In the genomic region with DNA sequence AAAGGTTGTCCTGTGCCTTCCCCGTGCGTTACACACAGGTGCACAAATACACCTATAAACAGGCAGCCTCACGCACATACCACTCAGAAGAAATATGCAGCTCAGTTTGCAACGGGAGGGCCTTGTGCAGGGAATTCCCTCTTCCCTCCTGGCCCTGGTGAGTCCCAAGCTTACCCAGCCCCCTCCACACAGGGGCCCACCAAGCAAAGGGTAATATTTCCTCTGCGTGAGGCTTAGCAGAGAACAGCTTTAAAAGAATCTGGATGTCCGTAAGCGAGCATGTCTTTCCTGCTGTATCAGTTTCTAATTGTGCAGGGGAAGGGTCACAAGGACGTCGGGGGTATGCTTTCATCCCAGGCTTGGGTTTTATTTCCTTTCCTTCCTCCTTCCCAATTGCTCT, we compare ENCODE assay signal across 21 mouse cellular contexts. TPM values are rescaled to one million over a fixed set of nuclear protein-coding genes. Genes with fewer than 3 reads are reported as not detected.
DNase-seq lines count a peak whose midpoint lies in the region; ATAC-seq and TF ChIP-seq lines count a peak whose summit lies in the region.
"Had no signal": no experiment of that assay in that cellular context is flagged by ENCODE, and none has a peak within 500 bp of the region (broad histone marks: within the 10 kb centered on the region; RNA-seq: fewer than 3 reads in every experiment).

No protein-coding gene starts in this region.

- intact Hi-C loops in heart, adult 2 months (cut with DNase I): no loop called here

- no peak overlapping the region for H3K4me2 ChIP-seq in forebrain, embryonic 14.5 days (ENCODE audit: low read length)
- no peak overlapping the region for H3K4me2 ChIP-seq in forebrain, embryonic 13.5 days
- no peak overlapping the region for H3K4me2 ChIP-seq in kidney, embryonic 16.5 days (replicated peaks; ENCODE audit: low read depth, low read length)
- H3K4me2 ChIP-seq in embryonic facial prominence, embryonic 11.5 days (ENCODE audit: low read depth, low read length): no peak overlapping the region
- H3K4me2 ChIP-seq: embryonic facial prominence, embryonic 15.5 days; midbrain, embryonic 13.5 days had no signal

- no peaks in the 10 kb centered on the region for H3K36me3 ChIP-seq in forebrain, embryonic 14.5 days (ENCODE audit: control insufficient read depth, insufficient read depth, low read length)
- no peaks in the 10 kb centered on the region for H3K36me3 ChIP-seq in forebrain, embryonic 13.5 days (ENCODE audit: poor library complexity, severe bottlenecking)
- no peaks in the 10 kb centered on the region for H3K36me3 ChIP-seq in kidney, embryonic 16.5 days (ENCODE audit: insufficient read depth, low read length)
- no peaks in the 10 kb centered on the region for H3K36me3 ChIP-seq in embryonic facial prominence, embryonic 11.5 days (replicated peaks; ENCODE audit: control insufficient read depth, insufficient read depth, low read depth, low read length)
- no peaks in the 10 kb centered on the region for H3K36me3 ChIP-seq in limb, embryonic 10.5 days
- no peaks in the 10 kb centered on the region for H3K36me3 ChIP-seq in heart, adult 2 months (ENCODE audit: control insufficient read depth, insufficient read depth, low read length)
- H3K36me3 ChIP-seq: embryonic facial prominence, embryonic 15.5 days; heart, embryonic 10.5 days; midbrain, embryonic 13.5 days had no signal

- ATAC-seq in forebrain, embryonic 14.5 days: no peak
- no peak for ATAC-seq in forebrain, embryonic 13.5 days
- peak; percentile 68; the same call in 1 of the 2 replicates for ATAC-seq in kidney, embryonic 16.5 days (ENCODE audit: low FRiP score, low TSS enrichment)
- peak; percentile 52; the same call in 1 of the 2 replicates for ATAC-seq in embryonic facial prominence, embryonic 11.5 days (replicated peaks; ENCODE audit: insufficient number of reproducible peaks, low FRiP score, low TSS enrichment, low read depth)
- ATAC-seq in CD4-positive, CD25-positive, alpha-beta regulatory T cell, adult 4 months: no peak
- ATAC-seq: liver, postnatal 0 days; midbrain, embryonic 13.5 days had no signal

- H3K4me3 ChIP-seq in forebrain, embryonic 14.5 days (ENCODE audit: low read depth, low read length): no peak overlapping the region
- H3K4me3 ChIP-seq in forebrain, embryonic 13.5 days: no peak overlapping the region
- H3K4me3 ChIP-seq in kidney, embryonic 16.5 days (ENCODE audit: low read length): no peak overlapping the region
- H3K4me3 ChIP-seq in embryonic facial prominence, embryonic 11.5 days (ENCODE audit: low read depth, low read length): no peak overlapping the region
- H3K4me3 ChIP-seq in limb, embryonic 10.5 days: no peak overlapping the region
- H3K4me3 ChIP-seq in heart, adult 2 months: no peak overlapping the region
- H3K4me3 ChIP-seq: embryonic facial prominence, embryonic 15.5 days; gastrocnemius, adult 2 months; heart, embryonic 10.5 days; layer of hippocampus, adult 2 months; midbrain, embryonic 13.5 days had no signal

- no peaks in the 10 kb centered on the region for H3K27me3 ChIP-seq in forebrain, embryonic 14.5 days (replicated peaks; ENCODE audit: control insufficient read depth, insufficient read depth, low read length)
- H3K27me3 ChIP-seq in forebrain, embryonic 13.5 days: no peaks in the 10 kb centered on the region
- H3K27me3 ChIP-seq in kidney, embryonic 16.5 days (ENCODE audit: insufficient read depth, low read length): no peaks in the 10 kb centered on the region
- no peaks in the 10 kb centered on the region for H3K27me3 ChIP-seq in embryonic facial prominence, embryonic 11.5 days (ENCODE audit: control insufficient read depth, insufficient read depth, low read length)
- H3K27me3 ChIP-seq in limb, embryonic 10.5 days (ENCODE audit: low read depth, poor library complexity, severe bottlenecking): no peaks in the 10 kb centered on the region
- H3K27me3 ChIP-seq in heart, adult 2 months (ENCODE audit: control insufficient read depth, insufficient read depth, low read length): no peaks in the 10 kb centered on the region
- H3K27me3 ChIP-seq: embryonic facial prominence, embryonic 15.5 days; midbrain, embryonic 13.5 days had no signal

- H3K27ac ChIP-seq in forebrain, embryonic 14.5 days (ENCODE audit: low read depth, low read length): no peak overlapping the region
- no peak overlapping the region for H3K27ac ChIP-seq in forebrain, embryonic 13.5 days
- peak overlapping the region; percentile 29; the same call in 1 of the 2 replicates for H3K27ac ChIP-seq in kidney, embryonic 16.5 days (ENCODE audit: low read length)
- H3K27ac ChIP-seq in embryonic facial prominence, embryonic 11.5 days (replicated peaks; ENCODE audit: low read depth, low read length): no peak overlapping the region; the same call in 1 of the 2 replicates
- H3K27ac ChIP-seq in limb, embryonic 10.5 days: peak overlapping the region; percentile 42
- no peak overlapping the region for H3K27ac ChIP-seq in heart, adult 2 months
- H3K27ac ChIP-seq: embryonic facial prominence, embryonic 15.5 days; gastrocnemius, adult 2 months; heart, embryonic 10.5 days; layer of hippocampus, adult 2 months; midbrain, embryonic 13.5 days had no signal

- H3K79me2 ChIP-seq in heart, adult 2 months (replicated peaks; ENCODE audit: control insufficient read depth, insufficient read depth, low read length): no peaks in the 10 kb centered on the region

- H3K4me1 ChIP-seq in forebrain, embryonic 14.5 days (ENCODE audit: control insufficient read depth, insufficient read depth, low read length): no peaks in the 10 kb centered on the region
- H3K4me1 ChIP-seq in forebrain, embryonic 13.5 days: 0 out of 2 replicates have a peak, but pooled peaks cover 16% of the 10 kb centered on the region
- H3K4me1 ChIP-seq in kidney, embryonic 16.5 days (ENCODE audit: insufficient read depth, low read length): peaks cover 25% of the 10 kb centered on the region
- peaks cover 7% of the 10 kb centered on the region for H3K4me1 ChIP-seq in embryonic facial prominence, embryonic 11.5 days (ENCODE audit: control insufficient read depth, insufficient read depth, low read length)
- peaks cover 49% of the 10 kb centered on the region for H3K4me1 ChIP-seq in limb, embryonic 10.5 days
- no peaks in the 10 kb centered on the region for H3K4me1 ChIP-seq in heart, adult 2 months (ENCODE audit: control insufficient read depth, insufficient read depth, low read length)
- H3K4me1 ChIP-seq: midbrain, embryonic 13.5 days had no signal

- H3K9me3 ChIP-seq in forebrain, embryonic 14.5 days (replicated peaks; ENCODE audit: control insufficient read depth, low read length): no peaks in the 10 kb centered on the region
- no peaks in the 10 kb centered on the region for H3K9me3 ChIP-seq in forebrain, embryonic 13.5 days (replicated peaks)
- no peaks in the 10 kb centered on the region for H3K9me3 ChIP-seq in kidney, embryonic 16.5 days (ENCODE audit: low read length)
- no peaks in the 10 kb centered on the region for H3K9me3 ChIP-seq in embryonic facial prominence, embryonic 11.5 days (replicated peaks; ENCODE audit: control insufficient read depth, low read length)
- no peaks in the 10 kb centered on the region for H3K9me3 ChIP-seq in limb, embryonic 10.5 days (replicated peaks)
- H3K9me3 ChIP-seq: embryonic facial prominence, embryonic 15.5 days; heart, embryonic 10.5 days; midbrain, embryonic 13.5 days had no signal

- WGBS in forebrain, embryonic 14.5 days: 51% methylated on average over 9 of the region's 9 CpGs
- WGBS in forebrain, embryonic 13.5 days: 53% methylated on average over 9 of the region's 9 CpGs
- 11% methylated on average over 9 of the region's 9 CpGs for WGBS in kidney, embryonic 16.5 days
- 19% methylated on average over 9 of the region's 9 CpGs for WGBS in embryonic facial prominence, embryonic 11.5 days
- 26% methylated on average over 9 of the region's 9 CpGs for WGBS in limb, embryonic 10.5 days
- WGBS in heart, adult 2 months: 59% methylated on average over 9 of the region's 9 CpGs

- peak overlapping the region; percentile 32; the same call in 1 of the 2 replicates for H3K9ac ChIP-seq in forebrain, embryonic 14.5 days (ENCODE audit: low read length)
- H3K9ac ChIP-seq in forebrain, embryonic 13.5 days: no peak overlapping the region
- no peak overlapping the region for H3K9ac ChIP-seq in kidney, embryonic 16.5 days (replicated peaks; ENCODE audit: low read length)
- H3K9ac ChIP-seq in embryonic facial prominence, embryonic 11.5 days (replicated peaks; ENCODE audit: low read length): no peak overlapping the region
- H3K9ac ChIP-seq in heart, adult 2 months (ENCODE audit: low read depth, low read length): no peak overlapping the region
- H3K9ac ChIP-seq: embryonic facial prominence, embryonic 15.5 days; liver, postnatal 0 days; midbrain, embryonic 13.5 days had no signal

- TF ChIP-seq CTCF in heart, adult 2 months (IDR thresholded peaks at IDR 0.05): no peak

- TF ChIP-seq EP300 in heart, adult 2 months (IDR thresholded peaks at IDR 0.05; ENCODE audit: insufficient read depth, low read depth, low read length): no peak

- no peak for TF ChIP-seq POLR2A in heart, adult 2 months (IDR thresholded peaks at IDR 0.05; ENCODE audit: insufficient read depth, low read depth, low read length)

- no peak for DNase-seq in forebrain, embryonic 14.5 days (ENCODE audit: low spot score)
- no peak for DNase-seq in kidney, postnatal 4 days
- peak; percentile 75 for DNase-seq in embryonic facial prominence, embryonic 11.5 days (ENCODE audit: low spot score)
- DNase-seq in limb, embryonic 10.5 days (ENCODE audit: low spot score): peak; percentile 51
- DNase-seq in heart, adult 2 months: no peak
- DNase-seq: adrenal gland, postnatal 36 days; cerebellum, adult 9-10 months; gastrocnemius, adult 2 months; kidney, postnatal 10 days; layer of hippocampus, postnatal 36 days; liver; liver, postnatal 0 days; lung, postnatal 14 days had no signal

RNA-seq across cellular contexts. Expression of a gene that starts 25.4 kb away (rescaled TPM):
- polyA plus RNA-seq in forebrain, embryonic 14.5 days (2014; fragmentation: Nextera tagmentation; extraction: Ambion mirVana): 103 and 132 TPM in 2 replicates
- 110 and 114 TPM in 2 replicates for polyA plus RNA-seq in forebrain, embryonic 13.5 days (2015; fragmentation: Nextera tagmentation; extraction: Ambion mirVana)
- 74.8 and 77.9 TPM in 2 replicates for polyA plus RNA-seq in kidney, embryonic 16.5 days (2015; fragmentation: Nextera tagmentation; extraction: Ambion mirVana)
- 93.9 and 97.6 TPM in 2 replicates for polyA plus RNA-seq in embryonic facial prominence, embryonic 11.5 days (2014; fragmentation: Nextera tagmentation; extraction: Ambion mirVana)
- 153 and 241 TPM in 2 replicates for polyA plus RNA-seq in limb, embryonic 10.5 days (2016; fragmentation: Nextera tagmentation; extraction: Ambion mirVana)
- total RNA-seq in heart, adult 2 months (2021): 1 to 10 TPM; 1.8 to 1.9 TPM
- polyA plus RNA-seq in heart, adult 2 months (2012; rRNA removed): 3.1 and 4.7 TPM in 2 replicates
- polyA plus RNA-seq in CD4-positive, CD25-positive, alpha-beta regulatory T cell, adult 4 months (2017; shearing (Covaris generic)): not detected
- total RNA-seq: monocyte, adult 5-6 weeks had no signal

Comparison
In these comparisons a context has a peak if more than half of its experiments do, and no peak if none do; other contexts are left out.
1. ATAC-seq: peak in kidney, embryonic 16.5 days (single experiment) and embryonic facial prominence, embryonic 11.5 days (single experiment); none in forebrain, embryonic 14.5 days (single experiment), forebrain, embryonic 13.5 days (single experiment) and CD4-positive, CD25-positive, alpha-beta regulatory T cell, adult 4 months (single experiment).
2. DNase-seq: peak in embryonic facial prominence, embryonic 11.5 days (single experiment) and limb, embryonic 10.5 days (single experiment); none in forebrain, embryonic 14.5 days (single experiment), kidney, postnatal 4 days (0 of 2) and heart, adult 2 months (0 of 2).
3. H3K27ac ChIP-seq: peak in kidney, embryonic 16.5 days (single experiment) and limb, embryonic 10.5 days (single experiment); none in forebrain, embryonic 14.5 days (single experiment), forebrain, embryonic 13.5 days (single experiment), embryonic facial prominence, embryonic 11.5 days (single experiment) and heart, adult 2 months (single experiment).
4. RNA of a gene that starts 25.4 kb away (polyA plus RNA-seq): 153 to 241 TPM in limb, embryonic 10.5 days, 110 to 114 TPM in forebrain, embryonic 13.5 days, 103 to 132 TPM in forebrain, embryonic 14.5 days, 93.9 to 97.6 TPM in embryonic facial prominence, embryonic 11.5 days and 74.8 to 77.9 TPM in kidney, embryonic 16.5 days; 3.1 to 4.7 TPM in heart, adult 2 months and not detected in CD4-positive, CD25-positive, alpha-beta regulatory T cell, adult 4 months; every median in the first group is over 10 times any median in the second.